Mouse (Mus musculus) layer of hippocampus, adult 8-10 months (tissue): ENCODE results near the gene Cyp2w1. TPM values are rescaled to one million over a fixed set of nuclear protein-coding genes. Genes with fewer than 3 reads are reported as not detected.

Experiments
- DNase-seq, 2 experiments: peaks; one replicate each; pipeline ENCODE4 v3.0.0; 2022; ENCODE audit warnings: low spot score in 2 of 2
- total RNA-seq, 4 experiments: library from RNA; stranded (reverse); gene quantifications; 2 replicates each; pipeline ENCODE4 v1.2.4; 2022

Cyp2w1 gene
- total RNA-seq, result not detected

GRCm38 (mm10) chr5:139352317-139352716 lies at the start of gene Cyp2w1:
Cyp2w1 (plus strand) TSS chr5:139352617.
- DNase-seq, result no peak

GRCm38 (mm10) chr5:139303646-139304061 lies 48.8 kb upstream of the Cyp2w1 start:
- DNase-seq, result no peak

GRCm38 (mm10) chr5:139309946-139310345 lies 42.5 kb upstream of the Cyp2w1 start:
- no peak for DNase-seq

GRCm38 (mm10) chr5:139310477-139310876 lies 41.9 kb upstream of the Cyp2w1 start:
- no peak for DNase-seq

GRCm38 (mm10) chr5:139311822-139312221 lies 40.6 kb upstream of the Cyp2w1 start:
- DNase-seq, result no peak

GRCm38 (mm10) chr5:139313536-139313935 lies 38.9 kb upstream of the Cyp2w1 start:
- no peak for DNase-seq

- no peak for DNase-seq
Measured at GRCm38 (mm10) chr5:139314941-139315642, 37.3 kb upstream of the Cyp2w1 start.

- DNase-seq, result no peak
Measured at GRCm38 (mm10) chr5:139316982-139317675, 35.3 kb upstream of the Cyp2w1 start.

- peak in 1 of 2 experiments; percentile 56 for DNase-seq
Measured at GRCm38 (mm10) chr5:139317751-139318504, 34.5 kb upstream of the Cyp2w1 start.

GRCm38 (mm10) chr5:139320424-139320823 lies 32.0 kb upstream of the Cyp2w1 start:
- DNase-seq, result no peak

GRCm38 (mm10) chr5:139321331-139321730 lies 31.1 kb upstream of the Cyp2w1 start:
- no peak for DNase-seq

GRCm38 (mm10) chr5:139323260-139323924 lies 29.0 kb upstream of the Cyp2w1 start:
- DNase-seq, result peak in 1 of 2 experiments; percentile 49

- DNase-seq, result no peak
Measured at GRCm38 (mm10) chr5:139324045-139324491, 28.3 kb upstream of the Cyp2w1 start.

GRCm38 (mm10) chr5:139324691-139325394 lies 27.6 kb upstream of the Cyp2w1 start:
- DNase-seq, result no peak

GRCm38 (mm10) chr5:139325395-139325966 lies 26.9 kb upstream of the Cyp2w1 start, which contains the start of gene Adap1:
Adap1 (minus strand) TSS chr5:139325622.
- DNase-seq, result peak in 1 of 2 experiments; percentile 65

GRCm38 (mm10) chr5:139326111-139326696 lies 26.2 kb upstream of the Cyp2w1 start:
- DNase-seq, result no peak

- no peak for DNase-seq
Measured at GRCm38 (mm10) chr5:139326986-139327633, 25.3 kb upstream of the Cyp2w1 start.

- no peak for DNase-seq
Measured at GRCm38 (mm10) chr5:139327634-139328020, 24.8 kb upstream of the Cyp2w1 start.

- no peak for DNase-seq
Measured at GRCm38 (mm10) chr5:139330766-139331165, 21.7 kb upstream of the Cyp2w1 start.
